Mouse (Mus musculus) embryonic facial prominence, embryonic 11.5 days (tissue): ENCODE results near the gene Fsip1. TPM values are rescaled to one million over a fixed set of nuclear protein-coding genes. Genes with fewer than 3 reads are reported as not detected.

Experiments
- ATAC-seq: fragments of 200-750 bp; cut with Nextera tagmentation; replicated peaks from 2 replicates; pipeline ENCODE4 v1.8.0; 2017; ENCODE audit warnings: low read depth; ENCODE audit not compliant: insufficient number of reproducible peaks, low FRiP score, low TSS enrichment
- DNase-seq: peaks from one replicate; pipeline ENCODE4 v3.0.0-alpha.2; 2015; ENCODE audit warnings: low spot score
- H3K27ac ChIP-seq: fragments of 300-500 bp; sonication (generic); replicated peaks from 2 replicates; pipeline ENCODE4 v1.5.1; 2014; ENCODE audit warnings: mild to moderate bottlenecking, low read depth, low read length, control low read depth
- H3K27me3 ChIP-seq: fragments of 300-500 bp; sonication (generic); 2 replicates; pipeline ENCODE4 v1.6.1; 2014; ENCODE audit warnings: mild to moderate bottlenecking, low read length, moderate library complexity, mixed read lengths; ENCODE audit not compliant: control insufficient read depth, insufficient read depth
- H3K36me3 ChIP-seq: fragments of 300-500 bp; sonication (generic); replicated peaks from 2 replicates; pipeline ENCODE4 v1.6.1; 2014; ENCODE audit warnings: low read depth, mild to moderate bottlenecking, low read length, moderate library complexity, mixed read lengths; ENCODE audit not compliant: control insufficient read depth, insufficient read depth
- H3K4me1 ChIP-seq: fragments of 300-500 bp; sonication (generic); 2 replicates; pipeline ENCODE4 v1.6.1; 2014; ENCODE audit warnings: low read length, mixed read lengths; ENCODE audit not compliant: control insufficient read depth, insufficient read depth
- H3K4me2 ChIP-seq: fragments of 300-500 bp; sonication (generic); 2 replicates; pipeline ENCODE4 v1.6.1; 2014; ENCODE audit warnings: low read depth, mild to moderate bottlenecking, control low read depth, low read length, moderate library complexity
- H3K4me3 ChIP-seq: fragments of 300-500 bp; sonication (generic); 2 replicates; pipeline ENCODE4 v1.5.1; 2014; ENCODE audit warnings: low read depth, low read length, control low read depth
- H3K9ac ChIP-seq: fragments of 300-500 bp; sonication (generic); replicated peaks from 2 replicates; pipeline ENCODE4 v1.6.1; 2014; ENCODE audit warnings: mild to moderate bottlenecking, control low read depth, low read length
- H3K9me3 ChIP-seq: fragments of 300-500 bp; sonication (generic); replicated peaks from 2 replicates; pipeline ENCODE4 v1.6.1; 2016; ENCODE audit warnings: mild to moderate bottlenecking, low read length, inconsistent platforms, mixed read lengths; ENCODE audit not compliant: control insufficient read depth
- WGBS: fragments of 180-500 bp; shearing (Covaris S2); extraction: QIAGEN DNeasy Blood & Tissue Kit; methylation state at CpG from one replicate; pipeline ENCODE4 v1.1.7; 2014; 5-methylcytosine and 5-hydroxymethylcytosine counted together
- polyA plus RNA-seq: library from polyadenylated mRNA; unstranded; fragments of >200 nt; fragmentation: Nextera tagmentation; extraction: Ambion mirVana; gene quantifications from 2 replicates; pipeline ENCODE4 v1.2.1, GENCODE M21; 2014

Fsip1 gene
- 2.3 and 2.6 TPM in 2 replicates for polyA plus RNA-seq

GRCm38 (mm10) chr2:118256621-118257053 lies at the start of gene Fsip1:
Gene Fsip1 (minus strand): TSS chr2:118256966.
- H3K9ac ChIP-seq, result 0 out of 2 replicates have a peak within 1 kb of the TSS, but pooled peaks have one; percentile 49
- H3K4me3 ChIP-seq, result peak within 1 kb of the TSS; percentile 40
- no peaks in the 10 kb centered on the region for H3K36me3 ChIP-seq
- 2% methylated on average over 25 of the region's 25 CpGs for whole genome bisulfite sequencing
- ATAC-seq, result peak; percentile 89
- H3K4me2 ChIP-seq, result peak within 1 kb of the TSS; percentile 48
- H3K27ac ChIP-seq, result no peak within 1 kb of the TSS
- H3K27me3 ChIP-seq, result no peaks in the 10 kb centered on the region
- H3K4me1 ChIP-seq, result no peaks in the 10 kb centered on the region
- DNase-seq, result peak; percentile 90
- H3K9me3 ChIP-seq, result no peaks in the 10 kb centered on the region

GRCm38 (mm10) chr2:118306522-118306895 lies 49.7 kb upstream of the Fsip1 start:
- Histone ChIP-seq H3K4me3 (no peak overlapping the region), H3K9me3 (no peaks in the 10 kb centered on the region), H3K27ac (no peak overlapping the region), H3K27me3 (no peaks in the 10 kb centered on the region), H3K9ac (no peak overlapping the region), H3K4me1 (no peaks in the 10 kb centered on the region), H3K36me3 (no peaks in the 10 kb centered on the region), H3K4me2 (no peak overlapping the region)
- 66% methylated on average over 3 of the region's 3 CpGs for WGBS
- DNase-seq, result no peak
- no peak for ATAC-seq

GRCm38 (mm10) chr2:118305827-118306521 lies 49.2 kb upstream of the Fsip1 start:
- Histone ChIP-seq H3K27ac (no peak overlapping the region), H3K4me2 (no peak overlapping the region), H3K9me3 (no peaks in the 10 kb centered on the region), H3K36me3 (no peaks in the 10 kb centered on the region), H3K4me1 (no peaks in the 10 kb centered on the region), H3K4me3 (no peak overlapping the region), H3K9ac (no peak overlapping the region), H3K27me3 (no peaks in the 10 kb centered on the region)
- WGBS, result 69% methylated on average over 7 of the region's 7 CpGs
- no peak for DNase-seq
- no peak for ATAC-seq

GRCm38 (mm10) chr2:118303456-118303855 lies 46.7 kb upstream of the Fsip1 start:
- 80% methylated on average over 4 of the region's 4 CpGs for WGBS
- Histone ChIP-seq H3K27ac (no peak overlapping the region), H3K36me3 (no peaks in the 10 kb centered on the region), H3K9me3 (no peaks in the 10 kb centered on the region), H3K9ac (no peak overlapping the region), H3K27me3 (no peaks in the 10 kb centered on the region), H3K4me3 (no peak overlapping the region), H3K4me2 (no peak overlapping the region), H3K4me1 (no peaks in the 10 kb centered on the region)
- DNase-seq (no peak), ATAC-seq (no peak)

- Histone ChIP-seq H3K27ac (no peak overlapping the region), H3K9me3 (no peaks in the 10 kb centered on the region), H3K9ac (no peak overlapping the region), H3K36me3 (no peaks in the 10 kb centered on the region), H3K27me3 (no peaks in the 10 kb centered on the region), H3K4me2 (no peak overlapping the region), H3K4me3 (no peak overlapping the region), H3K4me1 (no peaks in the 10 kb centered on the region)
- ATAC-seq (no peak), DNase-seq (no peak)
- 76% methylated on average over 2 of the region's 2 CpGs for WGBS
These were observed 44.9 kb upstream of the Fsip1 start for GRCm38 (mm10) chr2:118301656-118302055.

- Histone ChIP-seq H3K27me3 (no peaks in the 10 kb centered on the region), H3K9ac (no peak overlapping the region), H3K36me3 (no peaks in the 10 kb centered on the region), H3K9me3 (no peaks in the 10 kb centered on the region), H3K27ac (no peak overlapping the region), H3K4me3 (no peak overlapping the region), H3K4me1 (no peaks in the 10 kb centered on the region), H3K4me2 (no peak overlapping the region)
- DNase-seq (no peak), ATAC-seq (no peak)
- WGBS, result 79% methylated on average over 8 of the region's 8 CpGs
These were observed 44.3 kb upstream of the Fsip1 start for GRCm38 (mm10) chr2:118301041-118301545.

- no peak for ATAC-seq
- Histone ChIP-seq H3K27me3 (no peaks in the 10 kb centered on the region), H3K9me3 (no peaks in the 10 kb centered on the region), H3K36me3 (no peaks in the 10 kb centered on the region), H3K4me2 (no peak overlapping the region), H3K9ac (no peak overlapping the region), H3K4me3 (no peak overlapping the region), H3K27ac (no peak overlapping the region), H3K4me1 (no peaks in the 10 kb centered on the region)
- 90% methylated on average over 2 of the region's 2 CpGs for WGBS
- DNase-seq, result no peak
These were observed 43.2 kb upstream of the Fsip1 start for GRCm38 (mm10) chr2:118299981-118300380.

- no peaks in the 10 kb centered on the region for H3K27me3 ChIP-seq
- no peak overlapping the region for H3K9ac ChIP-seq
- H3K27ac ChIP-seq, result no peak overlapping the region
- no peak overlapping the region for H3K4me3 ChIP-seq
- no peaks in the 10 kb centered on the region for H3K4me1 ChIP-seq
- no peaks in the 10 kb centered on the region for H3K9me3 ChIP-seq
- H3K4me2 ChIP-seq, result no peak overlapping the region
- DNase-seq (no peak), ATAC-seq (no peak)
- 75% methylated on average over 4 of the region's 4 CpGs for WGBS
- no peaks in the 10 kb centered on the region for H3K36me3 ChIP-seq
These were observed 41.8 kb upstream of the Fsip1 start for GRCm38 (mm10) chr2:118298601-118299000.
